Mouse (Mus musculus): ENCODE measurements around the gene Ddah2.

Ddah2 gene

DNA sequence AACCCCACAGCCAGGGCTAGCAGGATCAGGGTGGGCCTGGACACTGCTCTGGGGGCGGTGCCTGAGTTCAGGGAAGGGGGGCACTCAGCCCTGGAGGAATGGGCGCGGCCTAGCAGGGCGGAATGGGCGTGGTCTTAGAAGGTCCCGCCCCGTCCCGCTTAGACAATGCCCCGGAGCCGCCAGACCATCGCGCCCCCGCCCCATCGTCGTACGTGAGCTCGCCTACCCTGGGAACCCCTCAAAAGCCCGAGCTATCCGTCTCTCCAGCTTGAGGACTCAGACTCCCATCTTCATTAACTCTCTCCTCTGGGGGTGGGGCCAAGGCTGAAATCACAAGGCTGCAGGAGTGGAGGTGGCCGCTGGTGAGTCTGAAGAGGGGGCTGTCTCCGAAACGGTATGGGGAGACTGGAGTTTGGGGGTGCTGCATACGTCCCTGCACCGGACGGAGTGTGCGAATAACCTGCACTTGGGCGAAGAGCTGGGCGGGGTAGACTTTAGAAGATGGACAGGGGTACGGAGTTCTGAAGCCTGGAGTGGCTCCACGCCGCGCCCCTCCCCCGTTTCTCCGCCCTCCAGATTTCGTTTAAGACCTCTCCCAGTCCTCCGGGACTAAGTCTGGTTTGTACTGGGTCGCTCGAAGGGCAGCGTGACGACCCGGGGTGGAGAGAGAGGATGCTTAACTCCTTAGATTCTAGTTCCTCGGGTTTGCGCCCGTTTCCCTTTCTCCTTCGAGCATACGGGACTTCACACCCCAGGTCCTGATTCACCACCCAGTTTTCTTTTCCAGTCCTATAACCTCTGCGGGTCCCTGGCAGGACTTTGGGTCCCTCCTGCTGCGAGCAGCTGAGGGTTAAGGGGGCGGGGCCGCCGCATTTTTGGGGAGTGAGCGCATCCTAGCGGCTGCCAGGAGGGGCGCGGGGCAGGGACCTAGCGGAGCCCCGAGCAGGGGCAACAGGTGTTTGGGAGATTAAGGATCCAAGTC is at the start of gene Ddah2:
Gene Ddah2, plus strand, starts transcription at position 125 of the 982 bp plus-strand sequence.
- peak; percentile 74 for DNase-seq (ENCODE audit: low spot score)

DNA sequence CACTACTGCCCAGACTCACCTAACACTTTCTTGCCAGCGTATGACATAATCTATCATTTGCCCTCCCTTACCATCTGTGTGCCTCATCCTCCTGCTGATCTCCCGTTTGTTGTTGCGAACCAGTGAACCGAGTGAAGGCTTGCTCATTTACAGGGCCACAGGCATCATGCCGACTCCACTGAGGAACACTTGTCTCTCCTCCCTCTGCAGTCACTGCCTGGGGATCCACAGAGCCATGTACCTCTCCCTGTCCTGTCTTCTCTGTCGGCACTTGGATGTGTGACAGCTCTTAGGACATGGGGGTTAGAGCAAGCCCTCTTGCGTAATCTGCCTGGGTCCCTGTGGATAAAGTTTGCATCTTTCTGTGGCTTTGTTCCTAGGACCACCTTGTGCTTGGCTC is 49.2 kb upstream of the Ddah2 start:
- DNase-seq (ENCODE audit: low spot score) = no peak

DNA sequence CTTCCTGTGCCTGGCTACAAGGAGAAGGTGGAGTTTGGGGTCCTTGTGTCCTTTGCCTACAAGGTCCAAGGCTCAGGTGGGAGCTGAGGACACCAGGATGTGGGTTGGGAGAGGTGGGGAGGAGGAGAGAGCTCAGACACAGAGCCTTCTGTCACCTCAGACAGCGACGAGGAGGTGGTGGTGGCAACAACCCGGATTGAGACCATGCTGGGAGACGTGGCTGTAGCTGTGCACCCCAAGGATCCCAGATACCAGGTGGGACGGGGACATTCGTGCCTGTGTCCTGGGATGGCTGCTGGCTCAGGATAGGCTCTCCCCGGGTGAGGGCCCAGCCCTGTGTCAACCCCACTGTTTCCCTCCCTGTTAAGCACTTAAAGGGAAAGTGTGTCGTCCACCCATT is 47.4 kb upstream of the Ddah2 start:
- DNase-seq (ENCODE audit: low spot score) = no peak

DNA sequence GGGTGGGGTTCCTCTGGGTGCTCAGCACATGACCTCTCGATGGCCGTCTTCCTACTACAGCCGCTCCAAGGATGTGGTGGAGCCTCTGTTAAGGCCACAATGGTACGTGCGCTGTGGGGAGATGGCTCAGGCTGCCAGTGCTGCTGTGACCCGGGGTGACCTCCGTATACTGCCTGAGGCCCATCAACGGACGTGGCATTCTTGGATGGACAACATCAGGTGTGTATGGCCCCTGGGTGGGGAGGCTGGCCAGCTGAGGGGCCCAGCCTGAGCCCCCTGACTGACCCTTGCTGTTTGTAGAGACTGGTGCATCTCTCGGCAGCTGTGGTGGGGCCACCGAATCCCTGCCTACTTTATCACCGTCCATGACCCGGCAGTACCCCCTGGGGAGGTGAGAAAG is 46.4 kb upstream of the Ddah2 start:
- DNase-seq (ENCODE audit: low spot score) = no peak

DNA sequence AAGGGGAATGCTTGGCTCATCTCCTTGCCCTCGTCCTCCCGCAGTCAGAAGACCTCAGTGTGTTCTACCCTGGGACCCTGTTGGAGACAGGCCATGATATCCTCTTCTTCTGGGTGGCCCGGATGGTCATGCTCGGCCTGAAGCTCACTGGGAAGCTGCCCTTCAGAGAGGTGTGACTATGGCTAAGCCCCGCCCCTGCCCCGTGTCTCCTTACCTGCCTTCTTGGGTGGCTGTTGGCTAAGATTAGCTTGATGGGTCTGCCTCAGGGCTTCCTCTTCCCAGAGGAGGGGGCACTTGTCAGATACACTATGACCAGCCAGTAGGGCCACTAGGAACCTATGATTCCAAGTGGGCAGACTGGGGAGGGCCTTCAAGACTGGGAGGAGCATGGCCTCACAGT is 45.6 kb upstream of the Ddah2 start:
- DNase-seq (ENCODE audit: low spot score) = no peak

DNA sequence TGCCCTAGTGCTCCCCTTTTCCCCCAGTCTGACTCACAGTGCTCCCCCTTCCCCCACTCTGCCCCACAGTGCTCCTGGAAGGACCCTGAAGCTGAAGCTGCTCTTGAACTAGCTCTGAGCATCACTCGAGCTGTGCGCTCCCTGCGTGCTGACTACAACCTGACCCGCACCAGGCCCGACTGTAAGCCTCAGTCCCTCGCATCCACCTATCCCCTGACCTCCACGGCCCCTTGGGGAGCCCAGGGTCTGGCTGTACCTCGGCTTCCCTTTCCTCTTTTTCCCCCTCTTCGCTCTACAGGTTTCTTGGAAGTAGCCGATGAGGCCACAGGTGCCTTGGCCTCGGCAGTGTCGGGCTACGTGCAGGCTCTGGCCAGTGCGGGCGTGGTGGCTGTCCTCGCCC is 43.5 kb upstream of the Ddah2 start:
- DNase-seq (ENCODE audit: low spot score) = no peak

DNA sequence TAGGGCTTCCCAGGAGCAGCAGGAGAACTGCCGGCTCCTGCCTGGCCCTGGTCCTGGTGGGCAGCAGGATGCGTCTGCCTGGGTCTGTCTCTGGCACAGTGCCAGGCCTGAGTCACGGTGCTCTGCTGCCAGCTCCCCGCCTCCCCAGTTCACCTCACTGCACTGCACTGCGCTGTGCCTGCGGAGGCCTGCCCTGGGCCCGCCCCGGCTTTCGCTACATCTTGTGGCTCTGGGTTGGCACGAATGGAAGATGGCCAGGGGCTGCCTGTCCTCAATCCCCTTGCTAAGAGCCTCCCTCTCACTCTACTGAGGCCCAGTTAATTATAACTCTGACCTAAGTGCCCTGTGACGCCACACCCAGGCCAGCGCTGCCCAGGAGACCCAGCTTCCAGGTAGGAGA is 42.5 kb upstream of the Ddah2 start, which contains the start of gene Vwa7:
Gene Vwa7, plus strand, starts transcription at position 204 of the 400 bp plus-strand sequence.
- DNase-seq (ENCODE audit: low spot score) = no peak

DNA sequence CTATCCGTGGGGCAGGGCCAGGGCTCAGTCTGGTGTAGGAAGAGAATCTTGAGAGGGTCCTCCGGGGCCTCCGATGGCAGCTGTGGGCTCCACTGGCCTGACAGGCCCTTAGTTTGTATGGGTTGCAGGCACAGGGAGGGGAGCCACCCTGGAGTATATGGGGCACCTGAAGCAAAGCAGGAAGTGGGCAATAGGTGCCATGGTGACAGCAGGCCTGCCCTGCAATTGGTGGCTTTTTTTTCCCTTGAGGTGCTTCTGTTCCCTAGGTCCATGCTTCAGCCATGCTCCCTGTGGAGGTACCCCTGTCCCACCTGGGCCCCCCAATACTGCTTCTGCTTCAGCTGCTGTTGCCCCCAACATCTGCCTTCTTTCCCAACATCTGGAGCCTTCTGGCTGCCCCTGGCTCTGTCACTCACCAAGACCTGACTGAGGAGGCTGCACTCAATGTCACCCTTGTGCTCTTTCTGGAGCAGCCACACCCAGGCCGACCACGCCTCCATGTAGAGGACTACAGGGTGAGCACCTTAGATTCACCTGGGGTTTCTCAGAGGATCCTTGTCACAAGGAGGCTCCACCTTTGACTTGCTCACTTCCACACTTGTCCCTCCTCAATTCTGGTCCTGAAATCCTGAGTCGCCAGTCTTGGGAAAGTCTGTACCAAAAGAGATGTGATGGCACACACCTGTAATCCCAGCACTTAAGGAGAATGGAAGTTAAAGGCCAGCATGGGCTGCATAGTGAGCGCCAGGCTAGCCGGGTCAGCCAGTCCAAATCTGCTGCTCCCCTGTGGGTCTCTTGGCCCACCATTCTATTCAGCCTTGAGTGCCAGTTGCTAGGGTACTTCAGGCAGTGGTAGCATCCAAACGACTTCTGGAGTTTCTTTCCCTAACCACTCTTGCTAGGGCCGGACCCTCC is 41.8 kb upstream of the Ddah2 start:
- DNase-seq (ENCODE audit: low spot score) = no peak

DNA sequence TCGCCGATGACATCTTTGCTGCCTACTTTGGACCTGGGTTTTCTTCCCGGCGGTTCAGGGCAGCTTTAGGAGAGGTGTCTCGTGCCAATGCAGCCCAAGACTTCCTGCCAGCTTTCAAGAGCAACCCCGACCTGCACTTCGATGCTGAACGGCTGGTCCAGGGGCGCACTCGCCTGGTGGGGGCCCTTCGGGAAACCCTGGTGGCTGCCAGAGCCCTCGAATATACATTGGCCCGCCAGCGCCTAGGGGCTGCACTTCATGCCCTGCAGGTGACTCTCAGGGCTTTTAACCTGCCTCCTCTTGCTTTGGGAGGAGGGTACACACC is 41.2 kb upstream of the Ddah2 start:
- no peak for DNase-seq (ENCODE audit: low spot score)

DNA sequence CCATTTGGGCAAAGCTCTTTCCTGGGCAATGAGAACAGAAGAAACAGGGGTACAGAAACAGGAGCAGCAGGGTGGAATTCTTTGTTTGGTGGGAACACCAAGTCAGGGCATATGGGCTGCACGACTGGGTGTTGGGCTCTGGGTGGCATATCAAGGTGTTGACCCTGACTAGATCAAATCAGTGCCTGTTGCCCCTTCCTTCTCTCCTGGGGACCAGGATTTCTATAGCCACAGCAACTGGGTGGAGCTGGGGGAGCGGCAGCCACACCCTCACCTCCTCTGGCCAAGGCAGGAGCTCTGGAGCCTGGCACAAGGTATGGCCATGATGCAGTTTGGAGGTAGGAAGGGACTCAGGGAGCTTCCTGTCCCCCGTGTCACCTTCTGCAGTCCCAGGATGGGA is 40.7 kb upstream of the Ddah2 start:
- no peak for DNase-seq (ENCODE audit: low spot score)

DNA sequence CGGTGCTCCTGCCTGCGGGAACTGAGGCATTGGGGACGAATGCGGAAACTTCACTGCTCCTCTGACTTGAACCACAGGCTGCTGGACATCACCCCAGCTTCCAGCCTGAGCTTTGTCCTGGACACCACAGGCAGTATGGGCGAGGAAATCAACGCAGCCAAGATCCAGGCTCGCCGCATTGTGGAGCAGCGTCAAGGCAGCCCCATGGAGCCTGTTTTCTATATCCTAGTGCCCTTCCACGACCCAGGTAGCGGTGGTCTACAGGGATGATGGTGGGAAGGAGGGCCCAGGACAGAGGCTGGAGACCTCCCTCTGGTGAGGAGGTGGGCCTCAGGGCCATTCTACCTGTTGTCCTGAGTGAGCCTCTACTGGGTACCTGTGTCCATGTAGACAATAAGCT is 38.9 kb upstream of the Ddah2 start:
- no peak for DNase-seq (ENCODE audit: low spot score)

DNA sequence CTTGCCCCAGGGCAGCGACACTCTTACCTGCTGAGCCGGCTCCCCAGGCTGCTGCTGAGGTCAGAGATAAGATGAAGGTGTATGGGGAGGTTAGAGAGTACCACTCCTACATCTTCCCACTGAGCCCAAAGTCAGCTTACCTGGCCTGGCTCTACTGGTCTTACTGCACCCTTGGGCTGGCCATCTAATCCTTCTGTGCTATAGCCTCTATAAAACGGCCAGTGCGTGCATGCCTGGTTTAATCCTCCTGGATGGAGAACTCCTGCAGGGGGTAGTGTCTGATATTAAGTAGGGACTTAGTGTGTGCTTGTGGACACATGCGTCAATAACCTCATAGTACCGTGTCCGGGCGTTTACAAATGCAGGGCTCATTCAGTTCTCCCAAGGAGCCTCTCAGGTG is 38.3 kb upstream of the Ddah2 start:
- no peak for DNase-seq (ENCODE audit: low spot score)

DNA sequence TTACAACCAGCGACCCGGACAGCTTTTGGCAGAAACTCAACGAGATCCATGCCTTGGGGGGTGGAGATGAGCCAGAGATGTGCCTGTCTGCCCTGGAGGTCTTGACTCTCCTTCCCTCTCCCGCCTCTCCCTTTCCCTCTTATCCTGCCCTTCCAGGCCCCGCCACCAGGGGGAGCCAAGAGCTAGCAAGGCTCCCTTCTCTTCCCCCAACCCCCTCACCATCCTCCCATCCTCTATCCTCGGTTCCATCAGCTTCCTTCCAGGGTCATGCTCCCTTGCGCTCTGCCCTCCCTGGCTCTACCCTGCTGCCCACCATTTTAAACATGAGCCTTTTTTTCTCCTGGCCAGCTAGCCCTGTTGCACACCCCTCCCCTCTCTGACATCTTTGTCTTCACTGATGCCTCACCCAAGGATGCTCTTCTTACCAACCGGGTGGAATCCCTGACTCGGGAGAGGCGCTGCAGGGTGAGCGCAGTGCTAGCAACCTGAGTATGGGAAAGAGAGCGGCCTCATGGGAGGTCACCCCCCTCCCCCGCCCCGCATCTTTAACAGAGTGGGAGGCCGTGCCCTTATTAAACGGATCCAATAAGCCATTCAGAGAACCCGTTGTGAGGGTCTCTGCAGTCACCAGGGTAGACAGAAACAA is 37.5 kb upstream of the Ddah2 start:
- DNase-seq (ENCODE audit: low spot score) = peak; percentile 79

DNA sequence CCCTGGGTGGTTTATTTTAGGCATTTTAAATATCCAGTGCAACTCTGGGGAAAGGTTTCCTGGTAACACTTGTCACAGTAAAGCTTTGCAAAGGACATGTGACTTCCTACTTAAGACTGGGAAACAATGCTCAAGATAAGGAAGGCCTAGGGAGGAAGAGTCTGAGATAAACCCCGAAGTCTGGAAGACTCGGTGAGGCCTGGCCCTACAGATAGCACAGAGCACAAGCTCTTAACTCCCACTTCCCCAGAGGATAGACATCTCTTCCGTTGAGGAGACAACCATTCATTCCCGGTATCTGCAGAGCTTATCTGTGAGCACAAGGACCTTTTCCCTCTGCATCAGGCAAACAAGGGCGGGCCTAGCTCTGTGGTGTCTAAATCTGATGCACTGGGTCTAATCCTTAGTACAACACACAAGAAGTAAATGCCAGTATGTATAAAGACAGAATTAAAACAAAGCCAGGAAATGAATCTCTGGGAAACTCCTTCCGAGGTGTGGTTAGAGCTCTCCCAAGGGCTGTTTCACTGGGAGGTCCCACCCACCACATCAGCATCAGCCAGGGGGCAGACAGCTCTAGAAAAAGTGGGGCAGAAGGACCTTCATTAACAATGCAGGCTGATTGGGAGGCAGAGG is 36.9 kb upstream of the Ddah2 start:
- no peak for DNase-seq (ENCODE audit: low spot score)

DNA sequence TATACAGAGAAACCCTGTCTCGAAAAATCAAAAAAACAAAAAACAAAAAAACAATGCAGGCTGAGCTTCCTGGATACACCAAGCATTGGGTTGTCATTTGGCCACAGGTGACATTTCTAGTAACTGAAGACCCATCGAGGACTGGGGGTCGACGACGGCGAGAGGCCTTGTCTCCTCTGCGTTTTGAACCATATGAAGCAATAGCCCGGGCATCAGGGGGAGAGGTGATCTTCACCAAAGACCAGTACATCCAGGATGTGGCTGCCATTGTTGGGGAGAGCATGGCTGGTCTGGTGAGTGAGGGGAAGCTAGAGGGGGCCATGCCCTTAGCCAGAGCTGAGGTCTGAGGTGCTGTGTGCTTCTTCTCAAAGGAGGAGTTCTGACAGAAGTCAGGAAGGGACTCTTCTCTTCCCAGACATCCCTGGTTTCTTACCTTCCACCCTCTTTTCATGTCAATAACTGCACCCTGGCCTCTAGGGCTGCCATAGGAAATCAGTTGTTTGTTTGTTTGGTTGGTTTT is 36.2 kb upstream of the Ddah2 start:
- DNase-seq (ENCODE audit: low spot score) = no peak

DNA sequence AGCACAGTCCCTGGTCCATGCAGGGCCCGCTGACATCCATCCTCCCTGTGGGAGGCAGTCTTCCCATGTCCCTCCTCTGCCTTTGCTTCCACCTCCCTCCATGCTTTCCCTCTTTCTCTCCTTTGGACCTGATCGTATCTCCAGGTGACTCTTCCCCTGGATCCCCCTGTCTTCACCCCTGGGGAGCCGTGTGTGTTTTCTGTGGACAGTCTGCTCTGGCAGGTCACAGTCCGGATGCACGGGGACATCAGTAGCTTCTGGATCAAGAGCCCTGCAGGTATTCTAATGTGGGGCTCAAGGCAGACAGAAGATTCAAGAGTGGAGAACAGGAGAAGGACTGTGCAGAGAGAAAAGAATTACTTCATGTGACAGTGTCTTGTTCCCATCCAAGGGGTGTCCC is 35.6 kb upstream of the Ddah2 start:
- no peak for DNase-seq (ENCODE audit: low spot score)

DNA sequence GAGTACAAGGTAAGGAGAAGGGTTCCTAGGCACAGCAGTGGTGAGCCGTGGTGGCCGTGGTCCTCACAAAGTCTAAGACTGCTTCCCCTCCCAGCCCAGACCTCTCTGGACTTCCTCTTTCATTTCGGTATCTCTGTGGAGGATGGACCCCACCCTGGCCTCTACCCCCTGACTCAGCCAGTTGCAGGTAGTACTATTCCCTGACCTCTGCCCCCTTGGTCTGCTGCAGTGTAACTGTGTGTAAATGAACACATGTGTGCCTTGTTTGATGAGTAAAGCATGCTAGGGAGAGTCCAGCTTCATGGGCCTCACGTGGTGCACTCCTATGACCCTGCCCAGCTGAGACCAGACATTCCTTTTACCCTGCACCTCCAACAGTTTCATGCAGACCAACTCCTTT is 35.1 kb upstream of the Ddah2 start:
- DNase-seq (ENCODE audit: low spot score) = no peak

DNA sequence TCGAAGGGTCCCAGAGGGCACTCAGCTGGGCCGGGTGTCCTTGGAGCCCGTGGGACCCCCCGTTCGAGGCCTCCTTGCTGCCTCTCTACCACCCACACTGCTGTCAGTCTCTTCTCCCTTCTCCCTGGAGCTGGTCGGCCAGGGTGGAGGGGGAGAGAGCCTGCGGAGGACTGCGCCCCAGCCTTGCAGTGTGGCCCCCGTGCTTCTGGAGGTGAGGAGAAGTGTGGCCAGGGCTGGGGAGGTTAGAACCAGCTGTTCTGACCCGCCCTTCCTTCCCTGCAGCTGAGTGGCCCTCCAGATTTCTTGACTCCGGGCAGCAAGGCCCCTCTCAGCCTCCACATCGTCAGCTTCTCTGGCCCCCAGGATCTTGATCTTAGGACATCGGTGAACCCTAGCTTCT is 34.6 kb upstream of the Ddah2 start:
- DNase-seq (ENCODE audit: low spot score) = no peak

DNA sequence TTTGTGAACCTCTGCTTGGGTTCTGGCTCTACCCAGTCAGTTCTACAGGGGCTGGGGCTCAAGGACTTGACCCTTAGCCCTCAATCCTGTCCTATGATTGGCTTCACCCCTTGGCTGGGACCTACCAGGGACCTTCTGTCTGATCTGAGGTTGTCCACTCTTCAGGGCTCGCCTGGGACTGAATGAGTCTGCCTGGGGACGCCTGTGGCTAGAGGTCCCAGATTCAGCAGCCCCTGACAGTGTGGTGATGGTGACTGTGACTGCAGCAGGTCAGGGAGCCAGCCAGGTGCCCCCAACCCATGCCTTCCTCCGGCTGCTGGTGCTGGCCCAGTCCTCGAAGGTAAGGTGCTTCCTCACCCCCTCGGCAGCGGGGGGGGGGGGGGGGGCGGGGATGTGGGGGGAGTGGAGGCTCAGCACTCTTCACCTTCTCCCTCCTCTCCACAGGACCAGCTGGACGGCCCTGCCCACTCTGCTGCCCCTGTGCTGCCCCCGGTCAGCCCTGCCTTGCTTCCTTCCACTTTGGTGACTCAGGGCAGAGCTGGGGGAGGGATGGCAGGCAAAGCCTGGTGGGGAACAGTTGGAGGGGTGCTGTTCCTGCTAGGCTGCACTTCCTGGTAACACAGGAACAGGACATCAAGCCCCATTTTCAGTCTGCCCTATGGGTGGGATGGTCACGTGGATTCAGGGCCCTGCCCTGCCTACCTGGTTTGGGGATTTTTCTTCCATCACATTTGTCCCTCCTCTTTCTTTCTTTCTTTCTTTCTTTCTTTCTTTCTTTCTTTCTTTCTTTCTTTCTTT is 33.9 kb upstream of the Ddah2 start:
- no peak for DNase-seq (ENCODE audit: low spot score)

DNA sequence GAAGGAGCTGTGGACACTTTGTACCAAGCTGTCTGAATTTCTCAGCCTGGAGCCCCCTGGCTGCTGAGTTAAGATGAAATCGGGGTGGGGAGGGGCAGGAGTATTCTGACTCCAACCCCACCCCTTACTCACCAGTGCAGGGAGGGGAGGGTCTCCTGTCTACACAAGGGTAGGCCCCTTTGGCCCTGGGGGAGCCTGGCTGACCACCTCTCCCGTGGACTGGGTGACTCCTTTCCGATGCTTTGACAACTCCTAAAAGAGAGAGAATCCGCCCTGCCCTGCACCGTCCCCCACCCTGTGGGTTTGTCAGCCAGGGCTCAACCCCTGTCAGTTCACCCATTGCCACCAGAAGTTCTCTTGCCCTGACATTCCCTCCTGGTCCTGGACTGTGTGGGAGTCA is 32.6 kb upstream of the Ddah2 start:
- DNase-seq (ENCODE audit: low spot score) = no peak
